Mouse (Mus musculus) ES-E14 (cell line): Measurements from ENCODE around the gene Mbd3.

Experiments used
- CHD2 ChIP-seq: IDR thresholded peaks from 2 replicates; pipeline ENCODE4 v1.6.1; 2014; ENCODE audit warnings: mild to moderate bottlenecking, low read depth, low read length, inconsistent platforms
- ZC3H11A ChIP-seq: IDR thresholded peaks from 2 replicates; pipeline ENCODE4 v1.6.1; 2012; ENCODE audit warnings: low read depth, mild to moderate bottlenecking, inconsistent platforms, low read length, borderline replicate concordance

GRCm38 (mm10) chr10:80377716-80378115 is 21.6 kb downstream of the Mbd3 start:
- TF ChIP-seq CHD2 (no peak), ZC3H11A (no peak)
